In the genomic region with DNA sequence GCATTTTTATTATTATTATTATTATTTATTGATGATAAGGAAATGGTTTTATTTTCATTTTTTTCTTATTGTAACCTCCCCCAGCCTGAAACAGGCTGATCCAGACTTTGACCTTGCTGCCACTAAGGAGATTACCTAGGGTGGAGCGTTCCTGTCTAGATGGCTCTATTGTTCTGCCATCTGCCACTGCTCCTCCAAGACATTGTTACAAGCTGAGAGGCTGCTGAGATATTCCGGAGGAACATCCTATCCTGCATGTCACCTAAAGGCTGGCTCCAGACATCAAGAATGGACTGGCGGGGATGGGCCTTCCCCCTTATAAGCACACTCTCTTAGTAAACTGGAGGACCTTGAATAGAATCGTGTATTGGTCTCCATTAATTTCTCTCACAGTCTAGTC, we compare ENCODE assay signal across 22 mouse cellular contexts.
A peak's percentile ranks its signal among the peaks of the same experiment; 100 is the strongest.
DNase-seq lines count a peak whose midpoint lies in the region; ATAC-seq and TF ChIP-seq lines count a peak whose summit lies in the region.
"Had no signal": no experiment of that assay in that cellular context is flagged by ENCODE, and none has a peak within 500 bp of the region (broad histone marks: within the 10 kb centered on the region; RNA-seq: fewer than 3 reads in every experiment).

No protein-coding gene starts in this region.

- H3K4me2 ChIP-seq in liver, postnatal 0 days (ENCODE audit: low read depth, low read length) = no peak overlapping the region
- H3K4me2 ChIP-seq: embryonic facial prominence, embryonic 12.5 days; forebrain, embryonic 13.5 days; forebrain, embryonic 15.5 days had no signal

- no peak overlapping the region for H3K9ac ChIP-seq in ES-Bruce4 (ENCODE audit: low read depth, poor library complexity, severe bottlenecking)
- no peak overlapping the region for H3K9ac ChIP-seq in liver, postnatal 0 days (replicated peaks)
- H3K9ac ChIP-seq: embryonic facial prominence, embryonic 12.5 days; forebrain, embryonic 13.5 days; forebrain, embryonic 15.5 days; forebrain, postnatal 0 days had no signal

- H3K4me3 ChIP-seq in ES-Bruce4 (ENCODE audit: low read depth, low read length) = no peak overlapping the region
- no peak overlapping the region for H3K4me3 ChIP-seq in liver, postnatal 0 days (ENCODE audit: low read depth, low read length)
- H3K4me3 ChIP-seq: embryonic facial prominence, embryonic 10.5 days; embryonic facial prominence, embryonic 12.5 days; forebrain, embryonic 13.5 days; forebrain, embryonic 15.5 days had no signal

- H3K4me1 ChIP-seq in ES-Bruce4 (ENCODE audit: control insufficient read depth, insufficient read depth, low read length) = no peaks in the 10 kb centered on the region
- no peaks in the 10 kb centered on the region for H3K4me1 ChIP-seq in liver, postnatal 0 days (ENCODE audit: insufficient read depth)
- H3K4me1 ChIP-seq: embryonic facial prominence, embryonic 10.5 days; embryonic facial prominence, embryonic 12.5 days; forebrain, embryonic 13.5 days; forebrain, embryonic 15.5 days had no signal

- H3K27me3 ChIP-seq in ES-Bruce4 (ENCODE audit: control insufficient read depth, insufficient read depth, low read length, poor library complexity, severe bottlenecking) = no peaks in the 10 kb centered on the region
- H3K27me3 ChIP-seq in liver, postnatal 0 days (ENCODE audit: insufficient read depth, low read length) = no peaks in the 10 kb centered on the region
- H3K27me3 ChIP-seq: embryonic facial prominence, embryonic 12.5 days; forebrain, embryonic 13.5 days; forebrain, embryonic 15.5 days; Patski had no signal

- WGBS in liver, postnatal 0 days (ENCODE audit: insufficient replicate concordance) = 76% methylated on average over 4 of the region's 4 CpGs

- TF ChIP-seq CTCF in ES-Bruce4 (IDR thresholded peaks at IDR 0.05; ENCODE audit: low read depth, low read length) = no peak
- TF ChIP-seq CTCF in liver, postnatal 0 days (IDR thresholded peaks at IDR 0.05; ENCODE audit: low read depth) = no peak

- DNase-seq in ES-CJ7 (ENCODE audit: low read depth, low spot score) = peak; percentile 92
- DNase-seq in R1 (ENCODE audit: low read depth, low spot score) = peak; percentile 85
- DNase-seq in ZHBTc4 (ENCODE audit: low read depth, low spot score) = peak; percentile 90
- DNase-seq in urinary bladder, postnatal 25 days (ENCODE audit: low spot score) = no peak
- DNase-seq in thymus, postnatal 14 days = no peak
- no peak for DNase-seq in liver, postnatal 0 days
- DNase-seq: adrenal gland, adult 8-10 months; adrenal gland, postnatal 14 days; adrenal gland, postnatal 36 days; cerebellum, adult 11-12 months; cerebellum, adult 2 months; cerebellum, adult 9-10 months; cerebellum, postnatal 10 days; cerebellum, postnatal 25 days; forebrain, postnatal 0 days had no signal

- no peaks in the 10 kb centered on the region for H3K9me3 ChIP-seq in ES-Bruce4 (replicated peaks; ENCODE audit: control insufficient read depth, insufficient read depth, low read length, poor library complexity, severe bottlenecking)
- no peaks in the 10 kb centered on the region for H3K9me3 ChIP-seq in liver, postnatal 0 days (ENCODE audit: low read length)
- H3K9me3 ChIP-seq: embryonic facial prominence, embryonic 10.5 days; embryonic facial prominence, embryonic 12.5 days; forebrain, embryonic 13.5 days; forebrain, embryonic 15.5 days had no signal

- no peak for TF ChIP-seq POLR2A in ES-Bruce4 (IDR thresholded peaks at IDR 0.05; ENCODE audit: insufficient read depth, low read length)

- no peak for ATAC-seq in liver, postnatal 0 days
- ATAC-seq: forebrain, embryonic 13.5 days; forebrain, embryonic 15.5 days; forebrain, postnatal 0 days; Patski had no signal

- peak overlapping the region; percentile 65 for H3K27ac ChIP-seq in ES-Bruce4 (ENCODE audit: insufficient read depth, low read length)
- H3K27ac ChIP-seq in liver, postnatal 0 days (ENCODE audit: low read depth) = no peak overlapping the region
- H3K27ac ChIP-seq: embryonic facial prominence, embryonic 10.5 days; embryonic facial prominence, embryonic 12.5 days; forebrain, embryonic 13.5 days; forebrain, embryonic 15.5 days had no signal

- peak; percentile 93 for TF ChIP-seq EP300 in ES-Bruce4 (IDR thresholded peaks at IDR 0.05; ENCODE audit: insufficient read depth, low read depth, low read length)
- no peak for TF ChIP-seq EP300 in liver, postnatal 0 days (IDR thresholded peaks at IDR 0.05; ENCODE audit: low read depth)

- H3K36me3 ChIP-seq in ES-Bruce4 (ENCODE audit: control insufficient read depth, insufficient read depth, low read length, poor library complexity, severe bottlenecking) = no peaks in the 10 kb centered on the region
- no peaks in the 10 kb centered on the region for H3K36me3 ChIP-seq in liver, postnatal 0 days (replicated peaks; ENCODE audit: insufficient read depth, low read length)
- H3K36me3 ChIP-seq: embryonic facial prominence, embryonic 10.5 days; embryonic facial prominence, embryonic 12.5 days; forebrain, embryonic 15.5 days; G1E had no signal

Comparison
In these comparisons a context has a peak if more than half of its experiments do, and no peak if none do; other contexts are left out.
1. DNase-seq: peak in ES-CJ7 (single experiment), R1 (single experiment) and ZHBTc4 (single experiment); none in urinary bladder, postnatal 25 days (single experiment), thymus, postnatal 14 days (single experiment) and liver, postnatal 0 days (single experiment).